Mouse (Mus musculus) heart, embryonic 14.5 days (tissue): ENCODE results near the gene Pik3ca. TPM values are rescaled to one million over a fixed set of nuclear protein-coding genes. Genes with fewer than 3 reads are reported as not detected.
"Not testable (repeated sequence)": the region's sequence is repeated elsewhere in the genome, so short reads cannot be mapped to it uniquely, and the experiment has no call there.

Source experiments
- ATAC-seq: fragments of 200-750 bp; cut with Nextera tagmentation; 2 replicates; pipeline ENCODE4 v1.8.0; 2017; ENCODE audit warnings: low read depth, moderate TSS enrichment; ENCODE audit not compliant: insufficient number of reproducible peaks, insufficient read depth, low FRiP score
- H3K27ac ChIP-seq, 2 experiments: fragments of 200-500 bp in 1 of 2; fragments of 300-500 bp in 1 of 2; sonication (generic) in 1 of 2; replicated peaks in 1 of 2; 2 replicates each; pipeline ENCODE4 v1.5.1; 2012 to 2014; ENCODE audit warnings: low read depth in 2 of 2, low read length in 2 of 2, control low read depth in 1 of 2, mild to moderate bottlenecking in 1 of 2, mixed read lengths in 1 of 2; ENCODE audit not compliant: control insufficient read depth in 1 of 2, insufficient read depth in 1 of 2
- H3K27me3 ChIP-seq: fragments of 300-500 bp; sonication (generic); 2 replicates; pipeline ENCODE4 v1.6.1; 2014; ENCODE audit warnings: mild to moderate bottlenecking, low read length, control low read depth; ENCODE audit not compliant: control insufficient read depth, insufficient read depth
- H3K36me3 ChIP-seq: fragments of 300-500 bp; sonication (generic); 2 replicates; pipeline ENCODE4 v1.6.1; 2014; ENCODE audit warnings: mild to moderate bottlenecking, control low read depth, low read length, mixed read lengths; ENCODE audit not compliant: control insufficient read depth, insufficient read depth
- H3K4me1 ChIP-seq, 2 experiments: fragments of 200-500 bp in 1 of 2; fragments of 300-500 bp in 1 of 2; sonication (generic) in 1 of 2; 2 replicates each; pipeline ENCODE4 v1.6.1; 2012 to 2014; ENCODE audit warnings: low read length in 2 of 2, control low read depth in 1 of 2, mixed read lengths in 1 of 2; ENCODE audit not compliant: control insufficient read depth in 2 of 2, insufficient read depth in 2 of 2
- H3K4me2 ChIP-seq: fragments of 300-500 bp; sonication (generic); 2 replicates; pipeline ENCODE4 v1.6.1; 2014; ENCODE audit warnings: mild to moderate bottlenecking, low read length
- H3K4me3 ChIP-seq, 2 experiments: fragments of 200-500 bp in 1 of 2; fragments of 300-500 bp in 1 of 2; sonication (generic) in 1 of 2; 2 replicates each; pipeline ENCODE4 v1.5.1; 2012 to 2014; ENCODE audit warnings: low read length in 2 of 2, mild to moderate bottlenecking in 2 of 2, control low read depth in 1 of 2, low read depth in 1 of 2, moderate library complexity in 1 of 2; ENCODE audit not compliant: control insufficient read depth in 1 of 2, insufficient read depth in 1 of 2
- H3K9ac ChIP-seq: fragments of 300-500 bp; sonication (generic); 2 replicates; pipeline ENCODE4 v1.6.1; 2014; ENCODE audit warnings: mild to moderate bottlenecking, low read length
- H3K9me3 ChIP-seq: fragments of 300-500 bp; sonication (generic); 2 replicates; pipeline ENCODE4 v1.6.1; 2016; ENCODE audit warnings: low read length, control low read depth; ENCODE audit not compliant: control insufficient read depth
- WGBS: fragments of 180-500 bp; shearing (Covaris S2); extraction: QIAGEN DNeasy Blood & Tissue Kit; methylation state at CpG from one replicate; pipeline ENCODE4 v1.1.7; 2014; 5-methylcytosine and 5-hydroxymethylcytosine counted together
- polyA plus RNA-seq: library from polyadenylated mRNA; unstranded; fragments of >200 nt; fragmentation: Nextera tagmentation; extraction: Ambion mirVana; gene quantifications from 2 replicates; pipeline ENCODE4 v1.2.1, GENCODE M21; 2014

The Pik3ca gene
- polyA plus RNA-seq, 1 experiment from 2014 or later, result 17.0 TPM

- no peaks in the 10 kb centered on the region for H3K9me3 ChIP-seq
- no peak for ATAC-seq
- H3K36me3 ChIP-seq, result no peaks in the 10 kb centered on the region
- no peak overlapping the region for H3K9ac ChIP-seq
- 52% methylated on average over 5 of the region's 5 CpGs for WGBS
- H3K27ac ChIP-seq, result peak overlapping the region in 1 of 2 experiments; percentile 27; a peak in 1 of 4 replicates
- peaks cover 16 to 70% of the 10 kb centered on the region in 2 experiments for H3K4me1 ChIP-seq
- no peaks in the 10 kb centered on the region for H3K27me3 ChIP-seq
- no peak overlapping the region for H3K4me3 ChIP-seq
- H3K4me2 ChIP-seq, result no peak overlapping the region
Observed at GRCm38 (mm10) chr3:32417751-32418211, 20.3 kb downstream of the Pik3ca start.

- 43% methylated on average over 2 of the region's 2 CpGs for WGBS
- no peak for ATAC-seq
- Histone ChIP-seq H3K27ac (peak overlapping the region in 1 of 2 experiments; percentile 4; a peak in 1 of 4 replicates), H3K27me3 (no peaks in the 10 kb centered on the region), H3K4me1 (peaks cover 11 to 51% of the 10 kb centered on the region in 2 experiments), H3K9ac (no peak overlapping the region), H3K9me3 (no peaks in the 10 kb centered on the region), H3K4me2 (no peak overlapping the region), H3K36me3 (no peaks in the 10 kb centered on the region), H3K4me3 (no peak overlapping the region)
Observed at GRCm38 (mm10) chr3:32419866-32420265, 22.4 kb downstream of the Pik3ca start.

- Histone ChIP-seq H3K27me3 (no peaks in the 10 kb centered on the region), H3K9ac (no peak overlapping the region), H3K27ac (no peak overlapping the region), H3K4me3 (no peak overlapping the region), H3K4me2 (no peak overlapping the region), H3K9me3 (no peaks in the 10 kb centered on the region), H3K4me1 (peaks cover 9 to 38% of the 10 kb centered on the region in 2 experiments), H3K36me3 (peaks cover 4% of the 10 kb centered on the region; the same call in 1 of the 2 replicates)
- no peak for ATAC-seq
- 55% methylated on average over 6 of the region's 6 CpGs for WGBS
Observed at GRCm38 (mm10) chr3:32421115-32422054, 23.9 kb downstream of the Pik3ca start.

GRCm38 (mm10) chr3:32427695-32428094 lies 30.2 kb downstream of the Pik3ca start:
- no peaks in the 10 kb centered on the region for H3K9me3 ChIP-seq
- no peaks in the 10 kb centered on the region for H3K27me3 ChIP-seq
- H3K27ac ChIP-seq, result no peak overlapping the region; a peak in 1 of 4 replicates
- peaks cover 4% of the 10 kb centered on the region; the same call in 1 of the 2 replicates for H3K36me3 ChIP-seq
- no peak for ATAC-seq
- no peak overlapping the region for H3K4me2 ChIP-seq
- WGBS, result 78% methylated on average over 4 of the region's 4 CpGs
- H3K4me1 ChIP-seq, result peaks cover 6 to 14% of the 10 kb centered on the region in 2 experiments
- H3K4me3 ChIP-seq, result no peak overlapping the region
- no peak overlapping the region for H3K9ac ChIP-seq

- Histone ChIP-seq H3K4me2 (no peak overlapping the region), H3K27ac (peak overlapping the region in 1 of 2 experiments; percentile 72; a peak in 3 of 4 replicates)
- 86% methylated on average over 3 of the region's 3 CpGs for WGBS
Observed at GRCm38 (mm10) chr3:32428361-32428760, 30.9 kb downstream of the Pik3ca start.

GRCm38 (mm10) chr3:32428921-32429320 lies 31.4 kb downstream of the Pik3ca start:
- peak overlapping the region; percentile 72 to 79 for H3K27ac ChIP-seq
- no peaks in the 10 kb centered on the region for H3K27me3 ChIP-seq
- peak; percentile 61 for ATAC-seq
- H3K9me3 ChIP-seq, result no peaks in the 10 kb centered on the region
- H3K4me1 ChIP-seq, result peaks cover 6 to 14% of the 10 kb centered on the region in 2 experiments
- H3K4me3 ChIP-seq, result no peak overlapping the region
- no peak overlapping the region for H3K9ac ChIP-seq
- H3K36me3 ChIP-seq, result peaks cover 4% of the 10 kb centered on the region; the same call in 1 of the 2 replicates
- WGBS, result 9% methylated on average over 4 of the region's 4 CpGs
- H3K4me2 ChIP-seq, result no peak overlapping the region; the same call in 1 of the 2 replicates

More at GRCm38 (mm10) chr3:32428361-32428760, 30.9 kb downstream of the Pik3ca start:
- H3K9ac ChIP-seq, result no peak overlapping the region
- H3K4me3 ChIP-seq, result no peak overlapping the region
- peaks cover 4% of the 10 kb centered on the region; the same call in 1 of the 2 replicates for H3K36me3 ChIP-seq
- ATAC-seq, result no peak
- no peaks in the 10 kb centered on the region for H3K9me3 ChIP-seq
- peaks cover 6 to 14% of the 10 kb centered on the region in 2 experiments for H3K4me1 ChIP-seq
- H3K27me3 ChIP-seq, result no peaks in the 10 kb centered on the region

- peak overlapping the region; percentile 72 to 79; a peak in 3 of 4 replicates for H3K27ac ChIP-seq
- H3K4me3 ChIP-seq, ATAC-seq, H3K36me3 ChIP-seq, H3K9me3 ChIP-seq, H3K27me3 ChIP-seq, H3K4me2 ChIP-seq, H3K9ac ChIP-seq: not testable (repeated sequence)
- peaks cover 6 to 14% of the 10 kb centered on the region in 2 experiments for H3K4me1 ChIP-seq
Observed at GRCm38 (mm10) chr3:32429351-32429750, 31.9 kb downstream of the Pik3ca start.
